Mouse (Mus musculus) left cerebral cortex, adult 18-20 months (tissue): ENCODE results near the gene Psmc3. TPM values are rescaled to one million over a fixed set of nuclear protein-coding genes. Genes with fewer than 3 reads are reported as not detected.
"Not testable (repeated sequence)": the region's sequence is repeated elsewhere in the genome, so short reads cannot be mapped to it uniquely, and the experiment has no call there.

ENCODE experiments used
- DNase-seq, 2 experiments: peaks; one replicate each; pipeline ENCODE4 v3.0.0; 2021 to 2022; ENCODE audit warnings: low spot score in 2 of 2, mixed read lengths in 1 of 2
- total RNA-seq, 2 experiments: library from RNA; stranded (reverse); gene quantifications; 2 replicates each; pipeline ENCODE4 v1.2.3; 2021

Psmc3 gene
- total RNA-seq, 2 experiments from 2014 or later: 210 to 211 TPM

DNA sequence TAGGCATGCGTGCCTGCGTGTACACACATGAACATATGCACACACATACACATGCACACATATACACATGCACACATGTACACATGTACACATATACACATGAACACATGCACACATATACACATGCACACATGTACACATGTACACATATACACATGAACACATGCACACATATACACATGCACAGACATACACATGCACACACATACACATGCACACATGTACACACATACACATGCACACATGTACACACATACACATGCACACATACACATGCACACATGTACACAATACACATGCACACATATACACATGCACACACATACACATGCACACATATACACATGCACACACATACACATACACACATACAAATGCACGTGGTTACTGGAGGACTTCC lies 58.0 kb downstream of the Psmc3 start:
- DNase-seq: not testable (repeated sequence)

DNA sequence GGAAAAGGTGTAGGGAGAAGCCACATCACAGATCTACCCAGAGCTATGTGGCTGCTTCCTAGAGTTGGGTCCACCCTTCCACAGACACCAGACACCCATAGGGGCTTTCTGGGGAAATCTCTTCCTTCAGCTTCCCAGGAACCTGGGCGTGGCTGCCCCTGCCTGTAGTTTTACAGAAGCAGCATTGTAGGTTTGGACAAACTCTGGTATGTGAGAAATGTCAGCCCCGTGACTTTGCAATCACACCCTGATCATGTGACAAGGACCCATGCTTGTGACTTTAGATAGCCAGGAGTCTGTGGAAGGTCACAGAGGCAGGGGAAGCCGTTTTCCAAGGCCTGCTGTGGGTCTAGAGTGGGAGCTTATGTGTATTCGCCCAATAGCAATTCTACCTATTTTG lies 58.7 kb downstream of the Psmc3 start:
- no peak for DNase-seq

DNA sequence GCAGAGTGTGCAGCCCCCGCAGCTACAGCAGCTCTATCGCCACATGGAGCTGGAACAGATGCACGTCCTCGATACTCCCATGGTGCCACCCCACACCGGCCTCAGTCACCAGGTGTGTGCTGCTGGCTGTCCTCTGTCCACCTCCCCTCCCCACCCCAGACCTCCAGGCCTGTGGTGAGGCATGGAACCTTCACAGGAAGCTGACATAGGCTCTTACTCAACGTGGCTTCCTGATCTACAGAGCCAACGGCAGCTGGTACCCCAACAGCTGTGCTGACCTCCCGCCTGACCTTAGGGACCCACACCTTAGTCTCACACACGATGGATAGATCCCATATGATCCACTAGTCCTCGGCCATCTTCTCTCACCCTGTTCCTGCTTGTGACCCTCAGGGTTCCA lies 59.5 kb downstream of the Psmc3 start:
- no peak for DNase-seq

DNA sequence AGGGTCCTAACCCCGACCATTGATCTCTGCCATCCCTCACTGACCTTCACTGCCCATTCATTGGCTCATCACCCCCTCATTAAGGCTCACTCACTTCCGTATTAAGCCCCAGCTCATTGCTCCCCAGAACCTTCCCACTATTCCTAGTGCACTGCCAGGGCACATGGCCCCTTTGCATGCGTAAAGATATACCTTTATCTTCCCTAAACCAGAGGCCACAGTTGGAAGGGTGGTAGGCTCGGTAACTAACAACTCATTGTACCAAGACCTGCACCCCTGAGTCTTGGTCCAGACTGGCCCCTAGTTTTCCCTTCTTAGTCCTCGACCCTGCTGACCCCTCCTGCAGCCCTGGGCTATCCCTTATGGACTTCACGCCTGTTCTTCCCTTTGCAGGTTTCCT lies 60.0 kb downstream of the Psmc3 start:
- DNase-seq: no peak

DNA sequence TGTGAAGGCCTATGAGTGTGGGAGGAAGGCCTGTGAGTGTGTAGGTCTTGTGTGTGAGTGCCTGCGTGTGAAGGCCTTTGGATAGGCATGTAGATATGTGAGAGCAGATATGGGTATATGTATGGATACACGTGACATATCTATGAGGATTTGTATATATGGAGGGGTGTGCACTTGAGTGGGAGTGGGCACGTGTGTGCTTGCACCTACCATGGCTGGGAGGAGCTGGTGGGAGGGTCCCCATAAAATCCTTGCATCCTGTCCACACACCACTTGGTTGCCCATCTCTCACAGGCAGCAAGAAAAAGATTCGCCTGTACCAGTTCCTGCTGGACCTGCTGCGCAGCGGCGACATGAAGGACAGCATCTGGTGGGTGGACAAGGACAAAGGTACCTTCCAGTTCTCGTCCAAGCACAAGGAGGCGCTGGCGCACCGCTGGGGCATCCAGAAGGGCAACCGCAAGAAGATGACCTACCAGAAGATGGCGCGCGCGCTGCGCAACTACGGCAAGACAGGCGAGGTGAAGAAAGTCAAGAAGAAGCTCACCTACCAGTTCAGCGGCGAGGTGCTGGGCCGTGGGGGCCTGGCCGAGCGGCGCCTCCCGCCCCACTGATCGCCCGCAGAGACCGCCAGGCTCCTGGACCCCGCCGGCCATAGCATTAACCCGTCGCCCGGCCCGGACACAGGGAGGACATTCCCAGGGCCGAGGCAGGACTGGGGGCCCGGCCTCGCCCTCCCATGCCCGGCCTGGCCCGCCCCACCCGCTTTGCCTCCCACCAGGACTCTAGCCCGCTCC lies 61.2 kb downstream of the Psmc3 start:
- DNase-seq: peak; percentile 96 to 98

DNA sequence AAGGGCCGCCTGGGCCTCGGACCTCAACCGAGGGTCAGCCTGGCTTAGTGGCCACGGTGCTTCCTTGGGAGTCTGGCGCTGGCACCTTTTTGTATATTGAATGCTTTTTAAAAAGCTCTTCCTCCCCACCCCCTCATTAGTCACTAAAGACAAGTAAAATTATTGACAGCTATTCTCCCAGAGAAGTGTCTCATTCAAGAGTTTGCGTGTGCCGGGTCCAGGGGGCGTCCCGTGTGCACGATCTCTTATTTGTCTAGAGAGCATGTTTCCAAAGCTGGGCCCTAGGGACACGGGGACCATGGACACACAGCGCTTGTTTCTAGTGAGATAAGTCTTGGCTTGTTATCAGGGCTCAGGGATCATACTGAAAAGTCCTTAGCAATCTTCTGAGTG lies 61.8 kb downstream of the Psmc3 start:
- DNase-seq: no peak

Other genes starting within 250 kb of the Psmc3 start
- gene Mtch2, start 206.9 kb upstream of the Psmc3 start, total RNA-seq: 100 to 1,000 TPM in 1 of 2 experiments, 10 to 100 TPM in 1; 96.8 to 106 TPM
- gene C1qtnf4, start 168.1 kb upstream of the Psmc3 start, total RNA-seq: 100 to 1,000 TPM; 275 to 295 TPM
- gene Kbtbd4, start 149.3 kb upstream of the Psmc3 start, total RNA-seq: 10 to 100 TPM; 48.0 to 57.1 TPM
- 100 to 1,000 TPM; 253 to 266 TPM for gene Ndufs3, start 149.2 kb upstream of the Psmc3 start, total RNA-seq
- gene Celf1, start 113.6 kb upstream of the Psmc3 start, total RNA-seq: 100 to 1,000 TPM; 132 to 148 TPM
- under 1 TPM; 0.49 to 0.70 TPM for gene Rapsn, start 18.4 kb upstream of the Psmc3 start, total RNA-seq
- gene Slc39a13, start 16.4 kb downstream of the Psmc3 start, total RNA-seq: 10 to 100 TPM; 26.8 to 31.8 TPM
- gene Spi1, start 28.4 kb downstream of the Psmc3 start, total RNA-seq: 1 to 10 TPM; 3.2 to 3.6 TPM
- gene Mybpc3, start 64.1 kb downstream of the Psmc3 start, total RNA-seq: under 1 TPM; 0.12 TPM
- 100 to 1,000 TPM; 222 to 228 TPM for gene Madd, start 129.8 kb downstream of the Psmc3 start, total RNA-seq
- gene Nr1h3, start 148.8 kb downstream of the Psmc3 start, total RNA-seq: 1 to 10 TPM; 3.5 to 3.6 TPM
- gene Acp2, start 148.9 kb downstream of the Psmc3 start, total RNA-seq: 10 to 100 TPM; 49.5 TPM
- gene Ddb2, start 183.0 kb downstream of the Psmc3 start, total RNA-seq: 10 to 100 TPM; 10.9 to 13.5 TPM
- gene Pacsin3, start 201.9 kb downstream of the Psmc3 start, total RNA-seq: 10 to 100 TPM; 45.6 to 46.1 TPM
- gene Arfgap2, start 211.0 kb downstream of the Psmc3 start, total RNA-seq: 10 to 100 TPM; 70.0 to 72.7 TPM